ENCODE assay signal across 15 mouse cellular contexts in the genomic region with DNA sequence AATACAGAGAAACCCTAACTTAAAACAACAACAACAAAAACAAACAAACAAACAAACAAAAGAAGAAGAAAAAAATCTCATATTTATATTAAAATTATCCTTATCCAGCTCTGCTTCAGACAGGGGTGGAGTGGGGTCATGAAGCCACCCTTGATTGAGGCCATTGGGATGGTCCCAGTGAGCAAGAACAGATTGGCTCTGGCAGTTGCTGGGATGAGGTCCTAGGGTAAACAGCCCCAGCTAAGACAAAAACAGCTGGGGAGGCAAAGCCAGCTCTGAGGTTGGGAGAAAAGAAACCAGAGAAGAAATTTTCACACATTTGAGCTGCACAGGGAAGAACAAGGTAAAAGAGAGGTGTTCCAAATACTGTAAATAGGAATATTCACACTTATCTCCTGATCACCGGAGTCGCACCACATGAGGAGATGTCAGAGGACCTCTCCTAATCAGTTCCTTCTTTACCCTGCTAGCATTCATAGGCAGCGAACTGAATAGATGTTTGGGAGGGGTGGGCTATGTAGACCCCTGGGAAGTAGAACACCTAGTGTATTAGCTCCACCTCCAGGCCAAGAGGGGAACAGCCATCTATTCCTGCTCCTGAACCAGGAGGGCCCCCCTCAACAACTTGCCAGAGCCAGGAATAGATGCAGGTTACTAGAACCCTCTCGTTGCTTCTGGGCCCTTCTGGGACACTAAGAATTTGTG. TPM values are rescaled to one million over a fixed set of nuclear protein-coding genes. Genes with fewer than 3 reads are reported as not detected.
DNase-seq lines count a peak whose midpoint lies in the region; ATAC-seq and TF ChIP-seq lines count a peak whose summit lies in the region.
"Had no signal": no experiment of that assay in that cellular context is flagged by ENCODE, and none has a peak within 500 bp of the region (broad histone marks: within the 10 kb centered on the region; RNA-seq: fewer than 3 reads in every experiment).

No protein-coding gene starts in this region.

- peak; percentile 21 for DNase-seq in embryo, embryonic 10 days (ENCODE audit: low spot score)
- DNase-seq in embryo, embryonic 9.5 days (ENCODE audit: extremely low spot score): no peak
- DNase-seq in layer of hippocampus, adult 2 months (ENCODE audit: low spot score in 2 of 2): no peak
- DNase-seq in layer of hippocampus, postnatal 14 days (ENCODE audit: low spot score in 2 of 2): no peak
- peak; percentile 16 for DNase-seq in neural tube, embryonic 11.5 days (ENCODE audit: low spot score)
- DNase-seq in neural tube, embryonic 10.5 days (ENCODE audit: extremely low spot score, low spot score): no peak
- no peak for DNase-seq in spleen, postnatal 36 days (ENCODE audit: low spot score in 2 of 2)
- no peak for DNase-seq in T-cell, adult 2 months (ENCODE audit: low spot score)
- DNase-seq: cerebellum, adult 11 months; layer of hippocampus, postnatal 36 days; right cerebral cortex, postnatal 4 days had no signal

- no peak overlapping the region for H3K9ac ChIP-seq in neural tube, embryonic 11.5 days (ENCODE audit: low read length)
- H3K9ac ChIP-seq: heart, embryonic 13.5 days; hindbrain, embryonic 15.5 days had no signal

- no peaks in the 10 kb centered on the region for H3K4me1 ChIP-seq in neural tube, embryonic 11.5 days (ENCODE audit: control insufficient read depth, insufficient read depth, low read length)

- ATAC-seq in neural tube, embryonic 11.5 days (ENCODE audit: insufficient read depth, low FRiP score, low TSS enrichment): no peak

- no peak overlapping the region for H3K4me3 ChIP-seq in layer of hippocampus, adult 2 months
- H3K4me3 ChIP-seq in neural tube, embryonic 11.5 days (ENCODE audit: low read depth, low read length): no peak overlapping the region
- H3K4me3 ChIP-seq: heart, embryonic 13.5 days; hindbrain, embryonic 15.5 days had no signal

- TF ChIP-seq CTCF in layer of hippocampus, adult 2 months (conservative IDR thresholded peaks at IDR 0.05): peak; percentile 71

- no peak overlapping the region for H3K4me2 ChIP-seq in neural tube, embryonic 11.5 days (ENCODE audit: low read depth)
- H3K4me2 ChIP-seq: heart, embryonic 13.5 days; hindbrain, embryonic 15.5 days had no signal

- H3K27ac ChIP-seq in layer of hippocampus, adult 2 months: peak overlapping the region; percentile 78; the same call in 1 of the 2 replicates
- no peak overlapping the region for H3K27ac ChIP-seq in neural tube, embryonic 11.5 days (ENCODE audit: low read depth, low read length)

- no peaks in the 10 kb centered on the region for H3K36me3 ChIP-seq in neural tube, embryonic 11.5 days (ENCODE audit: control insufficient read depth, insufficient read depth, low read length)

- H3K27me3 ChIP-seq in neural tube, embryonic 11.5 days (ENCODE audit: control insufficient read depth, insufficient read depth, low read length): no peaks in the 10 kb centered on the region
- H3K27me3 ChIP-seq: heart, embryonic 13.5 days; hindbrain, embryonic 15.5 days had no signal

- no peaks in the 10 kb centered on the region for H3K9me3 ChIP-seq in neural tube, embryonic 11.5 days (ENCODE audit: control insufficient read depth, low read length)
- H3K9me3 ChIP-seq: heart, embryonic 13.5 days; hindbrain, embryonic 15.5 days had no signal

- 81% methylated on average over 4 of the region's 4 CpGs for WGBS in neural tube, embryonic 11.5 days

RNA-seq across cellular contexts. Expression of a gene that starts 14.0 kb away (rescaled TPM):
- 10 to 100 TPM; 29.3 to 30.4 TPM for total RNA-seq in layer of hippocampus, adult 2 months (2021)
- total RNA-seq in layer of hippocampus, postnatal 14 days (2021): 10 to 100 TPM; 26.3 to 26.5 TPM
- 57.2 and 62.9 TPM in 2 replicates for polyA plus RNA-seq in neural tube, embryonic 11.5 days (2014; fragmentation: Nextera tagmentation; extraction: Ambion mirVana)

RNA-seq across cellular contexts. Expression of a gene that starts 14.2 kb away (rescaled TPM):
- total RNA-seq in layer of hippocampus, adult 2 months (2021): 1 to 10 TPM; 1.2 to 1.3 TPM
- 1 to 10 TPM; 1.5 to 1.6 TPM for total RNA-seq in layer of hippocampus, postnatal 14 days (2021)
- polyA plus RNA-seq in neural tube, embryonic 11.5 days (2014; fragmentation: Nextera tagmentation; extraction: Ambion mirVana): 8.5 and 9.2 TPM in 2 replicates

RNA-seq across cellular contexts. Expression of a gene that starts 24.0 kb away (rescaled TPM):
- total RNA-seq in layer of hippocampus, adult 2 months (2021): 10 to 100 TPM; 31.4 to 31.8 TPM
- 10 to 100 TPM; 44.3 to 45.1 TPM for total RNA-seq in layer of hippocampus, postnatal 14 days (2021)
- polyA plus RNA-seq in neural tube, embryonic 11.5 days (2014; fragmentation: Nextera tagmentation; extraction: Ambion mirVana): 7.1 and 9.6 TPM in 2 replicates

RNA-seq across cellular contexts. Expression of a gene that starts 38.2 kb away (rescaled TPM):
- 1 to 10 TPM; 4.5 to 6.1 TPM for total RNA-seq in layer of hippocampus, adult 2 months (2021)
- total RNA-seq in layer of hippocampus, postnatal 14 days (2021): 10 to 100 TPM in 1 of 2 experiments, 1 to 10 TPM in 1; 4.0 to 10.3 TPM
- 2.5 and 3.4 TPM in 2 replicates for polyA plus RNA-seq in neural tube, embryonic 11.5 days (2014; fragmentation: Nextera tagmentation; extraction: Ambion mirVana)
- total RNA-seq: common myeloid progenitor, adult 5-6 weeks; liver, adult 2 months had no signal
- polyA plus RNA-seq: liver, adult 2 months had no signal

Comparison
In these comparisons a context has a peak if more than half of its experiments do, and no peak if none do; other contexts are left out.
1. DNase-seq: peak in embryo, embryonic 10 days (single experiment) and neural tube, embryonic 11.5 days (single experiment); none in embryo, embryonic 9.5 days (single experiment), layer of hippocampus, adult 2 months (0 of 2), layer of hippocampus, postnatal 14 days (0 of 2), neural tube, embryonic 10.5 days (single experiment), spleen, postnatal 36 days (0 of 2) and T-cell, adult 2 months (single experiment).